Mouse (Mus musculus) neural tube, embryonic 11.5 days (tissue): Measurements from ENCODE around the gene Tmem256. TPM values are rescaled to one million over a fixed set of nuclear protein-coding genes. Genes with fewer than 3 reads are reported as not detected.
A peak's percentile ranks its signal among the peaks of the same experiment; 100 is the strongest.

Experiments
- ATAC-seq: fragments of 200-750 bp; cut with Nextera tagmentation; 2 replicates; pipeline ENCODE4 v1.8.0; 2017; ENCODE audit warnings: moderate number of reproducible peaks, mild to moderate bottlenecking, moderate TSS enrichment, moderate library complexity; ENCODE audit not compliant: insufficient read depth, low FRiP score, low TSS enrichment
- DNase-seq: peaks from one replicate; pipeline ENCODE4 v3.0.0-alpha.2; 2015; ENCODE audit warnings: low spot score
- H3K27ac ChIP-seq: fragments of 300-500 bp; sonication (generic); 2 replicates; pipeline ENCODE4 v1.5.1; 2014; ENCODE audit warnings: low read depth, mild to moderate bottlenecking, low read length
- H3K27me3 ChIP-seq: fragments of 300-500 bp; sonication (generic); 2 replicates; pipeline ENCODE4 v1.6.1; 2014; ENCODE audit warnings: mild to moderate bottlenecking, low read length, mixed read lengths; ENCODE audit not compliant: control insufficient read depth, insufficient read depth
- H3K36me3 ChIP-seq: fragments of 300-500 bp; sonication (generic); 2 replicates; pipeline ENCODE4 v1.6.1; 2014; ENCODE audit warnings: mild to moderate bottlenecking, low read length, moderate library complexity, mixed read lengths; ENCODE audit not compliant: control insufficient read depth, insufficient read depth
- H3K4me1 ChIP-seq: fragments of 300-500 bp; sonication (generic); 2 replicates; pipeline ENCODE4 v1.6.1; 2014; ENCODE audit warnings: low read length, mixed read lengths; ENCODE audit not compliant: control insufficient read depth, insufficient read depth
- H3K4me2 ChIP-seq: fragments of 300-500 bp; sonication (generic); 2 replicates; pipeline ENCODE4 v1.6.1; 2014; ENCODE audit warnings: low read depth, mild to moderate bottlenecking, moderate library complexity
- H3K4me3 ChIP-seq: fragments of 300-500 bp; sonication (generic); 2 replicates; pipeline ENCODE4 v1.5.1; 2014; ENCODE audit warnings: low read depth, low read length
- H3K9ac ChIP-seq: fragments of 300-500 bp; sonication (generic); 2 replicates; pipeline ENCODE4 v1.6.1; 2014; ENCODE audit warnings: mild to moderate bottlenecking, low read length
- H3K9me3 ChIP-seq: fragments of 300-500 bp; sonication (generic); 2 replicates; pipeline ENCODE4 v1.6.1; 2016; ENCODE audit warnings: low read length; ENCODE audit not compliant: control insufficient read depth
- WGBS: fragments of 180-500 bp; shearing (Covaris S2); extraction: QIAGEN DNeasy Blood & Tissue Kit; methylation state at CpG from one replicate; pipeline ENCODE4 v1.1.7; 2014; 5-methylcytosine and 5-hydroxymethylcytosine counted together
- polyA plus RNA-seq: library from polyadenylated mRNA; unstranded; fragments of >200 nt; fragmentation: Nextera tagmentation; extraction: Ambion mirVana; gene quantifications from 2 replicates; pipeline ENCODE4 v1.2.1, GENCODE M21; 2014

Gene Tmem256
- polyA plus RNA-seq, 1 experiment from 2014 or later, result 289 TPM

DNA sequence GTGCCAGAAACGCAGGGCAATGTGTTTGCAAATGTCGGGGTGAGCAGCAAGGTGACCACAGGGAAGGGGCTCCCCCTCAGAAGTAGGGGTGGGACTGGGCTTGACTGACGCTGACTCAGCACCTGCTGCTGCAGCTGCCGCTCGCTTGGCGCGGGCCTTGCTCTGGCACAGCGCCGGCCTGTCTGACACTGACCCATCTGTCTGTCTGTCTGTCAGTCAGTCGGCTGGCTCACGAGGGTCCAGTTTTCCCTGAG lies 38.2 kb upstream of the Tmem256 start:
- Histone ChIP-seq H3K27me3 (peaks cover 50% of the 10 kb centered on the region), H3K4me2 (peak overlapping the region; percentile 89), H3K27ac (peak overlapping the region; percentile 83), H3K4me1 (peaks cover 33% of the 10 kb centered on the region), H3K9me3 (no peaks in the 10 kb centered on the region), H3K9ac (peak overlapping the region; percentile 73), H3K4me3 (peak overlapping the region; percentile 52), H3K36me3 (no peaks in the 10 kb centered on the region)
- WGBS, result under 1% methylated on average over 10 of the region's 11 CpGs
- ATAC-seq, result peak; percentile 38
- no peak for DNase-seq

DNA sequence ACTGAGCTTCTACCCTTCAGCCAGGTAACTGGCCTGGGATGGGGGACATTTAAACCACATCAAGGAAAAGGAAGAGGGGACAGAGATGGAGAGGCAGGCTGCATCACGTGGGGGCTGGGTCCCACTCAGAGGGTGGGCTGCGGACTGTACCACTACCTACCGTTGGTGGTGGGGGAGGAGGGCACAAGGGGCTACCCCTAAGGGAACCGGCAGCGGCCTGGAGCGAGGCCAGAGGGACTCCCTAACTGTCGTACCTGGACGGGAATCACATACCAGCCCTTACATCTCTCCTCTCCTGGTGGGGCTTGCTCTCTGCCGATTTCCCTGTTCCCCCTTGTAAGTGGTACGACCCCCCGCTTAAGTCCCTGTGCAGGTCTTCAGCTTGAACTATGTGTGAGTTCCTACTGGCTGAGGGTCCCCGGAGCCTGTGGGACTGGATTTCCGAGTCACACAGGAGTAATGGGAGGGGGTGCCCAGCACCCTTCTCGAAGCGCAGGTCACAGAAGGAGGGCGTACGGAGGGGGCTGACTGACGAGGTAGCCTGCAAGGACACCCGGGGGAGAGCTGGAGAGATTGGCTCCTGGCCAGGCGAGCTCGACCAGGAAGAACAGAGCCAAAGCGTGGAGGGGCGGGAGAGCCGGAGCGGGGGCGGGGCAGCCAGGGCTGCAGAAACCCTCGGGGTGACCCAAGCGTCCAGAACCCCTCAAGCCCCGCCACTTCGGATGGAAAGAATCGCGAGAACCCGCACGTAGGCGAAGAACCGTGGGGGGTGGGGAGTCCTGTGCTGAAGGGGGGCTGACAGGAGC lies 37.7 kb upstream of the Tmem256 start:
- Histone ChIP-seq H3K27ac (peak overlapping the region; percentile 83), H3K4me2 (peak overlapping the region; percentile 89), H3K4me1 (peaks cover 33% of the 10 kb centered on the region), H3K4me3 (peak overlapping the region; percentile 52), H3K27me3 (peaks cover 55% of the 10 kb centered on the region), H3K36me3 (no peaks in the 10 kb centered on the region), H3K9ac (peak overlapping the region; percentile 73), H3K9me3 (no peaks in the 10 kb centered on the region)
- ATAC-seq (peak; percentile 66), DNase-seq (peak; percentile 89)
- under 1% methylated on average over 36 of the region's 36 CpGs for WGBS

GRCm38 (mm10) chr11:69801379-69801977 lies 36.8 kb upstream of the Tmem256 start, which contains the start of gene Fgf11:
Fgf11 (minus strand) TSS chr11:69801857.
- peaks cover 30% of the 10 kb centered on the region for H3K4me1 ChIP-seq
- no peak for ATAC-seq
- no peaks in the 10 kb centered on the region for H3K36me3 ChIP-seq
- H3K9ac ChIP-seq, result peak within 1 kb of the TSS; percentile 73
- DNase-seq, result no peak
- 2% methylated on average over 33 of the region's 33 CpGs for WGBS
- peaks cover 55% of the 10 kb centered on the region for H3K27me3 ChIP-seq
- H3K4me2 ChIP-seq, result peak within 1 kb of the TSS; percentile 89
- H3K9me3 ChIP-seq, result no peaks in the 10 kb centered on the region
- peak within 1 kb of the TSS; percentile 52 for H3K4me3 ChIP-seq
- peak within 1 kb of the TSS; percentile 83 for H3K27ac ChIP-seq

DNA sequence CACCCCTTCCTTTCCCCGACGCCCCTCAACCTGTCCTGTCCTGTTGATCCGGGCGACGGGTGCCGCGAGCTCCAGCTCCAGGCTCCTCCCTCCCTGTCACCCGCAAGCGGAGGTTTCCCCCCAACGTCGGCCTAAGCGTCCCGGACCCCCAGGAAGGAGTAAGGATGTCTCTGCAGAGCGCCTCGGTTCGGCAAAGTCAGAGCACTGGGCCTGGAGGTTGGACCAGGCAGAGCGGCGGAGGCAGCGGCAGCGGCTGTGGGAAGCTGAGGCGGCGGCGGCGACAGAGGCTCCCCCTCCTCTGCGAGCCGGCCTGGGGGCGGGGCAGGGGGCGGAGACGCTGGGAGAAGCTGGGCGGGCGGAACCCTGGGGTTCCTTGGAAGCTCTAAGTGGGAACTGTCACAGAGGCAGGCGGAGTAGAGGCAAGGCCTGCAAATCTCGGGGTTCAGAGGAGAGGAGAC lies 35.6 kb upstream of the Tmem256 start:
- under 1% methylated on average over 28 of the region's 33 CpGs for WGBS
- peaks cover 55% of the 10 kb centered on the region for H3K27me3 ChIP-seq

GRCm38 (mm10) chr11:69803328-69803727 lies 35.0 kb upstream of the Tmem256 start:
- H3K9ac ChIP-seq, result peak overlapping the region; percentile 19
- WGBS, result 2% methylated on average over 12 of the region's 12 CpGs
- H3K4me2 ChIP-seq, result peak overlapping the region; percentile 89
- DNase-seq, result no peak
- no peaks in the 10 kb centered on the region for H3K9me3 ChIP-seq
- H3K36me3 ChIP-seq, result no peaks in the 10 kb centered on the region
- ATAC-seq, result no peak
- no peak overlapping the region for H3K27ac ChIP-seq
- peak overlapping the region; percentile 32 for H3K4me3 ChIP-seq
- H3K27me3 ChIP-seq, result peaks cover 55% of the 10 kb centered on the region
- H3K4me1 ChIP-seq, result peaks cover 30% of the 10 kb centered on the region

More for the DNA sequence above, 35.6 kb upstream of the Tmem256 start:
- ATAC-seq (no peak), DNase-seq (peak; percentile 78)
- Histone ChIP-seq H3K4me1 (peaks cover 30% of the 10 kb centered on the region), H3K36me3 (no peaks in the 10 kb centered on the region), H3K9ac (peak overlapping the region; percentile 61), H3K27ac (no peak overlapping the region), H3K4me2 (peak overlapping the region; percentile 89), H3K9me3 (no peaks in the 10 kb centered on the region), H3K4me3 (peak overlapping the region; percentile 52)

DNA sequence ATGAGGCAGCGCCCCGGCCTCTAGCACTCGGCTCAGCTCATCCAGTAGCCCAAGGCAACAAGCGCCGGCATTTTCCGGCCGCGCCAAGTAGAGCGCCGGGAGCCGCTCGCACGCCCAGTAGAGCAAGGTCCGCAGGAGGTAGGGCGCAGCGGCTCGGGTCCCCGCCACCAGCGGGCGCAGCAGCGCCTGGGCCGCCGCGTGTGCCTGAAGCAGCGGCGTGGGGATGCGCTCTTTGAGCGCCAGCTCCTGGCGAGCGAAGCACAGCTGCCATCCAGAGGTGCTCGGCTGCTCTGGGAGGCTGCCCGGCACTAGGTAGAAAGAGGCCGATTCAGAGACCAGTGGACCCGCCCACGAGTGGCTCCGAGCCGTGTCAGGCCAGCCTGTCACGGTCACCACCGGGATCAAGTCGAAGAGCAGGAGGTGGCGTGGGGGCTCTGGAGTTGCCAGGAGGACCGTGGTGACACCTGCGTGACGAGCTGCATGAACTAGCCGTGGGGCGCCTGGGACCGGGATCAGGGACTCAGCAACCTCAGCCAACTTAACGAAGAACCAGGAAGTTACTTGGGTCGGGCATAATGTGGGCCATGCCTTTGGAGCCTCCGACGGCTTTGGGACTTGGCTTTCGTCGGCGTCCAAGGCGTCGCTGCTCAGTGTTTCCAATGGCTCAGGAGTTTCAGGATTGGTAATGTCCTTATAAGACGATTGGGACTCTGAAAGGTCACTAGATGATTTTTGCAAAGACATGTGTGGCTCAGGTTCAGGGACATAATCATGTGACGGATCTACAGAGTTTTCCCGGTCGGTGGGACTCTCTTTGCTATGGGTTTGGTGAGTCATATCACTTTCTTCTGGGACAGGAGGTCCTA lies 34.3 kb upstream of the Tmem256 start:
- DNase-seq (peak; percentile 85), ATAC-seq (no peak)
- Histone ChIP-seq H3K9ac (peak overlapping the region; percentile 19), H3K9me3 (no peaks in the 10 kb centered on the region), H3K27me3 (peaks cover 54% of the 10 kb centered on the region), H3K36me3 (no peaks in the 10 kb centered on the region), H3K4me2 (peak overlapping the region; percentile 89), H3K4me1 (peaks cover 30% of the 10 kb centered on the region), H3K27ac (no peak overlapping the region), H3K4me3 (peak overlapping the region; percentile 32)
- under 1% methylated on average over 60 of the region's 60 CpGs for WGBS

- Histone ChIP-seq H3K27ac (no peak overlapping the region), H3K36me3 (no peaks in the 10 kb centered on the region), H3K9me3 (no peaks in the 10 kb centered on the region), H3K27me3 (peaks cover 53% of the 10 kb centered on the region), H3K4me3 (no peak overlapping the region; the same call in 1 of the 2 replicates), H3K4me2 (peak overlapping the region; percentile 89), H3K9ac (no peak overlapping the region), H3K4me1 (peaks cover 28% of the 10 kb centered on the region)
- 4% methylated on average over 12 of the region's 12 CpGs for WGBS
- ATAC-seq (no peak), DNase-seq (no peak)
These were observed 33.7 kb upstream of the Tmem256 start for GRCm38 (mm10) chr11:69804652-69804940.

GRCm38 (mm10) chr11:69804972-69805909 lies 33.1 kb upstream of the Tmem256 start, which contains the start of gene Tmem102:
Tmem102 (minus strand) TSS chr11:69805624.
- peaks cover 53% of the 10 kb centered on the region for H3K27me3 ChIP-seq
- no peaks in the 10 kb centered on the region for H3K36me3 ChIP-seq
- H3K9me3 ChIP-seq, result no peaks in the 10 kb centered on the region
- no peak within 1 kb of the TSS for H3K27ac ChIP-seq
- peak within 1 kb of the TSS; percentile 1; the same call in 1 of the 2 replicates for H3K4me3 ChIP-seq
- DNase-seq (no peak), ATAC-seq (no peak)
- H3K4me2 ChIP-seq, result peak within 1 kb of the TSS; percentile 89
- 6% methylated on average over 29 of the region's 29 CpGs for WGBS
- H3K4me1 ChIP-seq, result peaks cover 22% of the 10 kb centered on the region
- no peak within 1 kb of the TSS for H3K9ac ChIP-seq
